Mouse (Mus musculus) kidney, embryonic 14.5 days (tissue): Measurements from ENCODE around the gene Sergef. TPM values are rescaled to one million over a fixed set of nuclear protein-coding genes. Genes with fewer than 3 reads are reported as not detected.

Source experiments
- ATAC-seq: fragments of 200-750 bp; cut with Nextera tagmentation; 2 replicates; pipeline ENCODE4 v1.8.0; 2017; ENCODE audit warnings: moderate number of reproducible peaks, mild to moderate bottlenecking, moderate TSS enrichment, moderate library complexity; ENCODE audit not compliant: low FRiP score, low TSS enrichment
- H3K27ac ChIP-seq: fragments of 300-500 bp; sonication (generic); 2 replicates; pipeline ENCODE4 v1.5.1; 2014; ENCODE audit warnings: low read depth, mild to moderate bottlenecking, low read length, moderate library complexity, mixed read lengths
- H3K27me3 ChIP-seq: fragments of 300-500 bp; sonication (generic); 2 replicates; pipeline ENCODE4 v1.6.1; 2014; ENCODE audit warnings: mild to moderate bottlenecking, low read length; ENCODE audit not compliant: control insufficient read depth, insufficient read depth
- H3K36me3 ChIP-seq: fragments of 300-500 bp; sonication (generic); 2 replicates; pipeline ENCODE4 v1.6.1; 2014; ENCODE audit warnings: low read length, mixed read lengths; ENCODE audit not compliant: control insufficient read depth, insufficient read depth
- H3K4me1 ChIP-seq: fragments of 300-500 bp; sonication (generic); 2 replicates; pipeline ENCODE4 v1.6.1; 2014; ENCODE audit warnings: low read length, mixed read lengths; ENCODE audit not compliant: control insufficient read depth, insufficient read depth
- H3K4me2 ChIP-seq: fragments of 300-500 bp; sonication (generic); replicated peaks from 2 replicates; pipeline ENCODE4 v1.6.1; 2014; ENCODE audit warnings: low read depth, mild to moderate bottlenecking, low read length
- H3K4me3 ChIP-seq: fragments of 300-500 bp; sonication (generic); 2 replicates; pipeline ENCODE4 v1.5.1; 2014; ENCODE audit warnings: mild to moderate bottlenecking, low read length
- H3K9ac ChIP-seq: fragments of 300-500 bp; sonication (generic); 2 replicates; pipeline ENCODE4 v1.6.1; 2014; ENCODE audit warnings: low read depth, mild to moderate bottlenecking, low read length, moderate library complexity
- H3K9me3 ChIP-seq: fragments of 300-500 bp; sonication (generic); 2 replicates; pipeline ENCODE4 v1.6.1; 2016; ENCODE audit warnings: low read length; ENCODE audit not compliant: control insufficient read depth
- WGBS: fragments of 180-500 bp; shearing (Covaris S2); extraction: QIAGEN DNeasy Blood & Tissue Kit; methylation state at CpG from one replicate; pipeline ENCODE4 v1.1.7; 2014; 5-methylcytosine and 5-hydroxymethylcytosine counted together
- polyA plus RNA-seq: library from polyadenylated mRNA; unstranded; fragments of >200 nt; fragmentation: Nextera tagmentation; extraction: Ambion mirVana; gene quantifications from 2 replicates; pipeline ENCODE4 v1.2.1, GENCODE M21; 2014

The Sergef gene
- polyA plus RNA-seq, 1 experiment from 2014 or later, result 15.7 TPM

GRCm38 (mm10) chr7:46471054-46471737 lies 168.4 kb downstream of the Sergef start:
- ATAC-seq, result no peak
- H3K4me1 ChIP-seq, result no peaks in the 10 kb centered on the region; the same call in 1 of the 2 replicates

GRCm38 (mm10) chr7:46469542-46469941 lies 170.1 kb downstream of the Sergef start:
- no peaks in the 10 kb centered on the region; the same call in 1 of the 2 replicates for H3K4me1 ChIP-seq
- WGBS, result 77% methylated on average over 3 of the region's 3 CpGs
- H3K4me3 ChIP-seq, result no peak overlapping the region
- no peaks in the 10 kb centered on the region for H3K27me3 ChIP-seq
- H3K9me3 ChIP-seq, result no peaks in the 10 kb centered on the region
- H3K36me3 ChIP-seq, result no peaks in the 10 kb centered on the region
- no peak for ATAC-seq
- H3K9ac ChIP-seq, result no peak overlapping the region
- H3K4me2 ChIP-seq, result no peak overlapping the region
- no peak overlapping the region for H3K27ac ChIP-seq

More at GRCm38 (mm10) chr7:46471054-46471737, 168.4 kb downstream of the Sergef start:
- Histone ChIP-seq H3K27me3 (no peaks in the 10 kb centered on the region), H3K36me3 (no peaks in the 10 kb centered on the region), H3K4me2 (no peak overlapping the region), H3K9me3 (no peaks in the 10 kb centered on the region), H3K4me3 (no peak overlapping the region), H3K9ac (no peak overlapping the region), H3K27ac (no peak overlapping the region)
- 58% methylated on average over 7 of the region's 7 CpGs for WGBS

- no peaks in the 10 kb centered on the region for H3K36me3 ChIP-seq
- no peak overlapping the region for H3K27ac ChIP-seq
- no peak overlapping the region for H3K9ac ChIP-seq
- H3K4me2 ChIP-seq, result no peak overlapping the region
- no peaks in the 10 kb centered on the region for H3K9me3 ChIP-seq
- no peak for ATAC-seq
- no peaks in the 10 kb centered on the region for H3K4me1 ChIP-seq
- H3K27me3 ChIP-seq, result no peaks in the 10 kb centered on the region
- H3K4me3 ChIP-seq, result no peak overlapping the region
- WGBS, result 77% methylated on average over 7 of the region's 7 CpGs
Observed at GRCm38 (mm10) chr7:46466422-46466981, 173.1 kb downstream of the Sergef start.

- H3K4me2 ChIP-seq, result no peak overlapping the region
Observed at GRCm38 (mm10) chr7:46463136-46463535, 176.5 kb downstream of the Sergef start.

GRCm38 (mm10) chr7:46462287-46462686 lies 177.3 kb downstream of the Sergef start:
- Histone ChIP-seq H3K4me2 (no peak overlapping the region), H3K4me3 (no peak overlapping the region), H3K9ac (no peak overlapping the region), H3K27ac (no peak overlapping the region), H3K4me1 (no peaks in the 10 kb centered on the region), H3K27me3 (no peaks in the 10 kb centered on the region), H3K36me3 (no peaks in the 10 kb centered on the region), H3K9me3 (no peaks in the 10 kb centered on the region; the same call in 1 of the 2 replicates)
- 55% methylated on average over 8 of the region's 8 CpGs for WGBS
- ATAC-seq, result no peak

More at GRCm38 (mm10) chr7:46463136-46463535, 176.5 kb downstream of the Sergef start:
- Histone ChIP-seq H3K27me3 (no peaks in the 10 kb centered on the region), H3K36me3 (no peaks in the 10 kb centered on the region), H3K27ac (no peak overlapping the region), H3K4me1 (no peaks in the 10 kb centered on the region), H3K4me3 (no peak overlapping the region), H3K9ac (no peak overlapping the region), H3K9me3 (no peaks in the 10 kb centered on the region; the same call in 1 of the 2 replicates)
- no peak for ATAC-seq
- 85% methylated on average over 8 of the region's 8 CpGs for WGBS

GRCm38 (mm10) chr7:46459605-46460245 lies 179.9 kb downstream of the Sergef start:
- ATAC-seq, result no peak
- no peak overlapping the region for H3K27ac ChIP-seq
- WGBS, result 78% methylated on average over 9 of the region's 9 CpGs

GRCm38 (mm10) chr7:46459200-46459599 lies 180.4 kb downstream of the Sergef start:
- H3K9me3 ChIP-seq, result no peaks in the 10 kb centered on the region; the same call in 1 of the 2 replicates
- H3K36me3 ChIP-seq, result no peaks in the 10 kb centered on the region
- H3K4me1 ChIP-seq, result no peaks in the 10 kb centered on the region
- no peak for ATAC-seq
- no peaks in the 10 kb centered on the region for H3K27me3 ChIP-seq
- no peak overlapping the region for H3K4me2 ChIP-seq
- H3K9ac ChIP-seq, result no peak overlapping the region
- H3K4me3 ChIP-seq, result no peak overlapping the region
- H3K27ac ChIP-seq, result no peak overlapping the region
- WGBS, result 86% methylated on average over 2 of the region's 2 CpGs

More at GRCm38 (mm10) chr7:46459605-46460245, 179.9 kb downstream of the Sergef start:
- no peak overlapping the region for H3K4me2 ChIP-seq
- no peaks in the 10 kb centered on the region for H3K36me3 ChIP-seq
- H3K4me3 ChIP-seq, result no peak overlapping the region
- no peaks in the 10 kb centered on the region; the same call in 1 of the 2 replicates for H3K9me3 ChIP-seq
- H3K9ac ChIP-seq, result no peak overlapping the region
- H3K4me1 ChIP-seq, result no peaks in the 10 kb centered on the region
- no peaks in the 10 kb centered on the region for H3K27me3 ChIP-seq

- 73% methylated on average over 3 of the region's 3 CpGs for WGBS
- ATAC-seq, result no peak
Observed at GRCm38 (mm10) chr7:46457889-46458288, 181.7 kb downstream of the Sergef start.

More at GRCm38 (mm10) chr7:46457889-46458288, 181.7 kb downstream of the Sergef start:
- Histone ChIP-seq H3K36me3 (no peaks in the 10 kb centered on the region), H3K9ac (no peak overlapping the region), H3K9me3 (no peaks in the 10 kb centered on the region; the same call in 1 of the 2 replicates), H3K4me1 (no peaks in the 10 kb centered on the region), H3K27me3 (no peaks in the 10 kb centered on the region), H3K27ac (no peak overlapping the region), H3K4me2 (no peak overlapping the region), H3K4me3 (no peak overlapping the region)
